Mouse (Mus musculus): ENCODE results near the gene Clp1. TPM values are rescaled to one million over a fixed set of nuclear protein-coding genes. Genes with fewer than 3 reads are reported as not detected.

The Clp1 gene
- polyA plus RNA-seq, 1 experiment = 15.8 TPM

DNA sequence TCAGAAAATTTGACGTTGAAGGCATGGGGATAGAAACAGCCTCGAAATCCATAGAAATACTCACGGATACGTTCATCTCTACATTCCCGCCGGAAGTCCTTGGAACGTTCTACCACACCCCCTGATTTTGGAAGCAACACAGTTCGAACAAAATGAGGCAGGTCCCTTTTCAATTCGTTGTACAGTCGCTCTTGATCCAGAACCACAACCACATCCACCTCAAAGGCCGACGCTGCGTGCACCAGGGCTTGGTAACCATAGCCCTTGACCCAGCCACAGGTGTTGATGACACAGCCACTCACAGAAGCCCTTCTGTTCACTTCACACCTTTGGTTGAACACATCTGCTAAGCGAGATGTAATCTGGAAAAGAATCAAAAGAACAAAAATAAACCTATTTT is 3.3 kb downstream of the Clp1 start:
- no peak for DNase-seq (ENCODE audit: low read depth)
- TF ChIP-seq POLR2A (IDR thresholded peaks at IDR 0.05; ENCODE audit: borderline replicate concordance, extremely low read depth, insufficient read depth, insufficient read length, poor library complexity, severe bottlenecking) (no peak), CTCF (IDR thresholded peaks at IDR 0.05; ENCODE audit: borderline replicate concordance, extremely low read depth, insufficient read depth, insufficient read length) (no peak)

DNA sequence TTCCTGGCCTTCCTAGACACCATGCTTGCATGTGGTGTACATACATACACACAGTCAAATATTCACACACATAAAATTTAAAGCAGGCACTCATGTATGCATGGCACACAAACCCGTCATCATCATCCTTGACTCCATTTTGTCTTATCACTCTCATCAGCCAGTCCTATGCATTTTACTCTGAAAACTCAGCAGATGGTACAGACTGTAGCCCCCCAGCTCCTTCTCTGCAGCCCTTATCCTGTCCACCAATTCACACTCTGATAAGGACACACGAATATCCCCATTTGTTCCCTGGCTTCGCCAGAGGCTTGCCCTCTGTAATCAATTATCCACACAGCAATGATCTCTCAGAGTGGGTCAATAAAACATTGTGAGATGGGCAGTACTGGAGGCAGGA is 6.0 kb downstream of the Clp1 start:
- no peak for TF ChIP-seq CTCF (IDR thresholded peaks at IDR 0.05; ENCODE audit: borderline replicate concordance, extremely low read depth, insufficient read depth, insufficient read length)
- TF ChIP-seq POLR2A (IDR thresholded peaks at IDR 0.05; ENCODE audit: borderline replicate concordance, extremely low read depth, insufficient read depth, insufficient read length, poor library complexity, severe bottlenecking) = no peak
- no peak for DNase-seq (ENCODE audit: low read depth)

DNA sequence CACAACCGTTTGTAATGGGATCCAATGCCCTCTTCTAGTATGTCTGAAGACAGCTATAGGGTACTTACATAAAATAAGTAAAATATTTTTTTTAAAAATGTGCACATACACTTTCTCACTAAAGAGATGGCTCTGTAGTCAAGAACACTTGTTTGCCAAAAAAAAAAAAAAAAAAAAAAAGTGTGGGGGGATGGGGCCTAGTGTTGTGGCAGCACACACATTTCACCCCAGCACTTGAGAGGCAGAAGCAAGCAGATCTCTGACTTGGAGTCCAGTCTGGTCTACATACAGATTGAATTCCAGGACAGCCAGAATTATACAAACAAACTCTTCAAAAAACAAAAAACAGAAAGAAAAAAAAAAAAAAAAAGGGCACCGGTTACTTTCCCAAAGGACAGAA is 6.4 kb downstream of the Clp1 start:
- TF ChIP-seq CTCF (IDR thresholded peaks at IDR 0.05; ENCODE audit: borderline replicate concordance, extremely low read depth, insufficient read depth, insufficient read length) (no peak), POLR2A (IDR thresholded peaks at IDR 0.05; ENCODE audit: borderline replicate concordance, extremely low read depth, insufficient read depth, insufficient read length, poor library complexity, severe bottlenecking) (no peak)
- no peak for DNase-seq (ENCODE audit: low read depth)

DNA sequence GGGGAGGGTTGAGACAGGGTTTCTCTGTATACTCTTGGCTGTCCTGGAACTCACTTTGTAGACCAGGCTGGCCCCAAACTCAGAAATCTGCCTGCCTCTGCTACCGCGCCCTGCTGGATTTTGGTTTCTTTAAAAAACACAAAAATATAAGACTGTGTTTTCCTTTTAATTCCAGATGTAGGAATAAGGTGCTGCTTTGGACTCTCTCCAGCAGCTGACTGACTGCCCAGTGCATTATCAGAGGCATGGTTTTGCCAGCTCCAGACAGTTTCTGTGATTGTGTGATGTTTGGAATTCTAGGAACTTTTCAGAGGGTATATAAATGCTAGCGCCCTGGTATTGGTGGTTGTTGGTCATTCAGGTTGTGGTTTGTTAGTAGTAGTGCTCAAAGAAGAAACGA is 9.8 kb downstream of the Clp1 start:
- TF ChIP-seq POLR2A (IDR thresholded peaks at IDR 0.05; ENCODE audit: borderline replicate concordance, extremely low read depth, insufficient read depth, insufficient read length, poor library complexity, severe bottlenecking) (no peak), CTCF (IDR thresholded peaks at IDR 0.05; ENCODE audit: borderline replicate concordance, extremely low read depth, insufficient read depth, insufficient read length) (no peak)
- no peak for DNase-seq (ENCODE audit: low read depth)

DNA sequence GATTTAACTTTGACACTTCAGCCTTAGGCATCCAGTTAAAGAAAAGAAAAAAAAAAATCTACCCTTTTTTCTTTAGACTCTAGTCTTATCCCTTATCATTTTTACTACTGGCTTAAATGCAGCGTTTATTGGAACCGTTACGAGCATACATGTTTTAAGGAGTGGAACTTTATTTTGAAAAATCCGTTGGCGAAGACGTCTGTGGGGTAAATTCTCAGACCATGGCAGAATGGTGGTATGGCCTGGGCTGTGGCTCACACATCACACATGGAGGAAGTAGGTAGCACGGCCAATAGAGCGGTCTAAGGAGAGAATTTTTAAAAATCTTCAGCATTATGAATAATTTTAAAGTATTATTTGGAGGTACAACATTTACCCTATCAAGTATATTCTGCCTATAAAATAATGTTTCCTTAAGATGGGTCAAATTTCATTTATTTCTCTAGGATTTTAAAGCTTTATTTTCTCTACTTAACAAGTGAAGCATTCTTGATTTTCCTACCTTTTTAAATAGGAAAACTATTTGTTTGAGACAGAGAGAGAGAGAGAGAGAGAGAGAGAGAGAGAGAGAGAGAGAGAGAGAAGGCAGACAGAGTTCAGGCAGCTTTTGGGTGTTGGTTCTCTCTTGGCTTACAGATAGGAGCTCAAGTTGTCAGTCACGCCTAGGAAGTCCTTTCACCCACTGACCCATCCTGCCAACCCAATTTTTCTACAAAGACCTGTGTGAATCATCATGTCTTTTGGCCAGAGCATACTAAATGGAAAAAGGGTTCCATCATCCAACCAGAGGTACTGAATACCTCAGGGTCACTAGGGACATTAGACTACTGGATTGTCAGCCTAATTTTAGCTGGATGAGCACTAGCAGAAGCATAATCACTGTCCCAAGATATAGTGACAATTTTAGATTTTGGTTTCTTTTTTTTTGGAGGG is 10.5 kb downstream of the Clp1 start:
- TF ChIP-seq POLR2A (IDR thresholded peaks at IDR 0.05; ENCODE audit: borderline replicate concordance, extremely low read depth, insufficient read depth, insufficient read length, poor library complexity, severe bottlenecking) (no peak), CTCF (IDR thresholded peaks at IDR 0.05; ENCODE audit: borderline replicate concordance, extremely low read depth, insufficient read depth, insufficient read length) (no peak)
- DNase-seq (ENCODE audit: low read depth) = no peak

DNA sequence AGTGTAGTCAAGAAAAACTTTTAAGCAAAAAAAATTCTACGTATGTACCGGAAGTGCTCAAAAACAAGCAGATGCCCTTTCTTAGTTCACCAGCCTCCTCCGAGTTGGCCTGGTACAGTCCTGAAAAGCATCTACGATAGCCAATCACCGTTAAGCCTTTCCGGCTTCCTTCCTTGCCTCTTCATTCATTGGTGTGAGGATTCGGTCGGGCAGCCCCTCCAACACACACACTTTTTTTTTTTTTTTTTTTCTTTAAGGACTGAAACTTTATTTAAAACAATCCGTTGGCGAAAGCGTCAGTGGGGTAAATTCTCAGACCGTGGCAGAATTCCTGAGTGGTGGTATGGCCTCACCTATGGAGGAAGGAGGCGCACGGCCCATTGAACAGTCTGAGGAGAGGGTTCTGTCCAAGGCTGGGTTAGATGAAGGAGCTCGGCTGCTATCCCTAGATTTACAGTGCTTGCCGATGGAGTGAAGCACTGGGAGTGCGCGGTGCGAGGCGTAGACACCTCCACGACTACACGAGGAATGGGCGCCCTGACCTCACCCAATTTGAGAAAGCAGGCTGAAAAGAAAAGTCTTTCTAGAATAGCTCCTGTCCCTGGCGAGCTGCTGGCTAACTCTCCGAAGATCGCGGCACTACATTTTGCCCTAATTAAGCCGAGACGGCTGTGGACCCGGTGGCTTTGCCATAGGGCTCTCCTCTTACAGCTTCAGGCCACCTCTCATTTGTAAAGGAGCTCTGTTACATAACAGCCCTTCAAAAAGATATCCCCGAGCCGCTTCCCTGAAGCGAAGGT is 11.4 kb downstream of the Clp1 start:
- peak; percentile 99 for DNase-seq (ENCODE audit: low read depth)
- TF ChIP-seq CTCF (IDR thresholded peaks at IDR 0.05; ENCODE audit: borderline replicate concordance, extremely low read depth, insufficient read depth, insufficient read length) (no peak), POLR2A (IDR thresholded peaks at IDR 0.05; ENCODE audit: borderline replicate concordance, extremely low read depth, insufficient read depth, insufficient read length, poor library complexity, severe bottlenecking) (no peak)

DNA sequence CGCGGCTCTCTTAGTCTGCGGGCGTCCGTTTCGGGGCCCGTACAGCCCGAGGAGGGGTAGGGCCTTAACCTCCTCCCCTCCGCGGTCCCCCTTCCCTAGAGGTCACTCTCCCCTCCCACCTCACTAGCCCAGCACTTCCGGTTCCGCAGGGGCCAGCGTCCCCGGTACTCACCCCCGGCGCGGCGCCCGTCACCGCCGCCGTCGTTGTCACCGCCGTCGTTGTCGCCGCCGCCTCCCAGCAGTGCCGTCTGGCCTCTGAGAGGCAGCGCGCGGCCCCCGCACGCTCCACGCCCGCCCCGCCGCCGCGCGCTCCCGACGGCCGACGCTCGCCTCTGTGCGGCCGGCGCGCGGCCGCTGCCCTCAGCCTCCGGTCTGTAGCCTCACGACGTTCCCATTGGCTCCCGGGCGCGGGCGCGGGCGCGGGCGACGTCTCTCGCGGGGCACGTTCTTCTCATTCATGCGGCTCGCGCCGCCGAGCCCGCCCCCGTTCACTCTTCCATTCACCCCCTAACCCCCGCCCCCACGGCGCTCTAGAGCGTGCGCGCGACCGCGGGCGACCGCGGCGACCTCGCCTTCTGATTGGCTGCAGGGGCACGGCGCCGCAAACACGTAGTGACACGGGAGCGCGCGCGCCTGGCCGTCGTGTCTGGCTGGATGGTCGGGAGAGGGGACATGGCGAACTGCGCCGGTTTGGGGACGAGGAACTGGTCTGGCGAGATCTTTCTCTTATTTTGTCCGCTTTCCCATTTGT is 12.2 kb downstream of the Clp1 start, which contains the start of gene Zdhhc5:
Zdhhc5 (minus strand) TSS at position 370 of the 751 bp plus-strand sequence.
- TF ChIP-seq POLR2A (IDR thresholded peaks at IDR 0.05; ENCODE audit: borderline replicate concordance, extremely low read depth, insufficient read depth, insufficient read length, poor library complexity, severe bottlenecking) (peak; percentile 92), CTCF (IDR thresholded peaks at IDR 0.05; ENCODE audit: borderline replicate concordance, extremely low read depth, insufficient read depth, insufficient read length) (no peak)
- DNase-seq (ENCODE audit: low read depth) = peak; percentile 100

DNA sequence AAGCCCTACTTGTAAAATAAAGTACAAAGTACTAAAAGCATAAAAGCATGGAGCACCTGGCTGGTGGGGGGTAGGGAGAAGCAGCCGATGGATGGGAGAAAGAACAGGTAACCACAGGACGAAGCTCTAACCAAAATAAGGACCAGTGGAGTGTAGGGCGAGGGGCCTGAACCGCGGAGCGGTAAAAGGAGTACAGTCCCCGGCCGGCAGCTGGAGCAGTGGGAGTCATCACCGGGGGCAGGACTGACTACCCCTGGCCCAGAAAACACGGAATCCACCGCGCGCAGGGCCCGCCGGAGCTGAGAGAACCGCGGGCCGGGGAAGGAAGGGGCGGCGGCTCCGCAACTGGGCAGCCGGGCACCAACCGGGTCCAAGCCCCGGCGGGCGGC is 12.7 kb downstream of the Clp1 start:
- DNase-seq (ENCODE audit: low read depth) = no peak

DNA sequence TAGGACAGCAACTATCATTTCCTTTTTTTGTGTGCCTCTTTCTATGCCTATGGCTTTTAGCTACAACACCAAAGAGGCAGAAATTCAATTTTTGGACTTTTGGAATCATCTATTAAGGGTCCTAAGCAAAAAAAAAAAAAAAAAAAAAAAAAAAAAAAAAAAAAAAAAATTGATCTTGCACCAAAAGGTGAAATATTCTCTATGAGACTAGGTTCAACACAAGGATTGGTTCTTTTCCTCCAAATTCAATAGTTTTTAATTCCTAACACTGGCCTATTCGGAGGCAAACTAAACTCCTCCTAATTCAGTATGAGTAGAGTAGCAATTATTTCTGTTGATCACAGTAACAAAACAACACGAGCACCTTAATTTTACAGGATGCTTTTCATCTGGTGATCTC is 15.3 kb downstream of the Clp1 start:
- DNase-seq (ENCODE audit: low read depth) = no peak
- TF ChIP-seq CTCF (IDR thresholded peaks at IDR 0.05; ENCODE audit: borderline replicate concordance, extremely low read depth, insufficient read depth, insufficient read length) = no peak

More for the DNA sequence above, 12.7 kb downstream of the Clp1 start:
- no peak for TF ChIP-seq POLR2A (IDR thresholded peaks at IDR 0.05; ENCODE audit: borderline replicate concordance, extremely low read depth, insufficient read depth, insufficient read length, poor library complexity, severe bottlenecking)
- no peak for TF ChIP-seq CTCF (IDR thresholded peaks at IDR 0.05; ENCODE audit: borderline replicate concordance, extremely low read depth, insufficient read depth, insufficient read length)

DNA sequence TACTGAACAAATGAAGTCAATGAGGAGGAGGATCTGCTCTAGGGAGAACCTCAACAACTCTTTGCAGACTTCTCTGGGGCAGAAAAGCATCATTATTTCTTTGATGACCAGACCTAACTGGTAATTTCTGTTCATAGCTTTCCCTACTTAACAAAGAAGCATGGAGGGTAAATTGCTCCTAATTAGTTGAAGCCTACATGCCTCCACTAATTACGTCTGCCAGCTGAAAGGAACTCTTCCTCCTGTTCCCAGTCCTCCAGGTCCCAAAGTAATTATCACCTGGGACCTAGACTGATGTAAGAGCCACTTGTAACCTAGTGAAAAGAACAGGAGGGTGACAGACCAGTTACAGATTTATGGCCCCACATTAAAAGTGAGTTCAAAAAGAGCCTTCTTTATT is 19.6 kb downstream of the Clp1 start:
- TF ChIP-seq POLR2A (IDR thresholded peaks at IDR 0.05; ENCODE audit: borderline replicate concordance, extremely low read depth, insufficient read depth, insufficient read length, poor library complexity, severe bottlenecking) (no peak), CTCF (IDR thresholded peaks at IDR 0.05; ENCODE audit: borderline replicate concordance, extremely low read depth, insufficient read depth, insufficient read length) (no peak)
- DNase-seq (ENCODE audit: low read depth) = peak; percentile 55

DNA sequence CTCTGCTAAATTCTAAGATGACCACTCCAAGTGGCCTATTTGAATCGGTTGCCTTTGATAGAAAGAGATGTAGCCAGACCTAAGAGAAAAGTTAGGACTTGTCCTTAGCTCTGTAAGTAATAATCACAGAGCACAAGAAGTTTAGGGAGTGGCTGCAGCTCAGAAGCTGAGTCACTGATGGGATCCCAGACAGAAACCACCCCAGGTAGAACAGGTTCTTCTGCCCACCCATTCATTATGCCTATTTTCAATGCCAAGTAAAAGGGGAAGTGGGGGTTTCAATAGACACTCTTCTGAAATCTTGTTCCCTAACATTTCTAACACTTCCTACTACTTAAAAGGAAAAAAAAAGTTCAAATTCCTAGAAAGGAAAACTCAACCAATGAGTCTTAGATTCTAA is 21.9 kb downstream of the Clp1 start:
- TF ChIP-seq POLR2A (IDR thresholded peaks at IDR 0.05; ENCODE audit: borderline replicate concordance, extremely low read depth, insufficient read depth, insufficient read length, poor library complexity, severe bottlenecking) (no peak), CTCF (IDR thresholded peaks at IDR 0.05; ENCODE audit: borderline replicate concordance, extremely low read depth, insufficient read depth, insufficient read length) (no peak)
- no peak for DNase-seq (ENCODE audit: low read depth)

Measured in brain, embryonic 14.5 days (tissue).